Mouse (Mus musculus) liver, postnatal 0 days (tissue): Measurements from ENCODE around the gene BC030867. TPM values are rescaled to one million over a fixed set of nuclear protein-coding genes. Genes with fewer than 3 reads are reported as not detected.

Experiments
- ATAC-seq: fragments of 200-750 bp; cut with Nextera tagmentation; 2 replicates; pipeline ENCODE4 v1.8.0; 2017; ENCODE audit warnings: mild to moderate bottlenecking, moderate library complexity
- DNase-seq: peaks from one replicate; pipeline ENCODE4 v3.0.0-alpha.2; 2016
- H3K27ac ChIP-seq: fragments of 300-500 bp; sonication (generic); 2 replicates; pipeline ENCODE4 v1.5.1; 2014; ENCODE audit warnings: antibody characterized with exemption, moderate library complexity, mild to moderate bottlenecking, low read depth
- H3K27me3 ChIP-seq: fragments of 300-500 bp; sonication (generic); 2 replicates; pipeline ENCODE4 v1.6.1; 2014; ENCODE audit warnings: low read length, control low read depth, mixed read lengths; ENCODE audit not compliant: insufficient read depth
- H3K36me3 ChIP-seq: fragments of 300-500 bp; sonication (generic); replicated peaks from 2 replicates; pipeline ENCODE4 v1.6.1; 2014; ENCODE audit warnings: mild to moderate bottlenecking, control low read depth, low read length, moderate library complexity, mixed read lengths; ENCODE audit not compliant: insufficient read depth
- H3K4me1 ChIP-seq: fragments of 300-500 bp; sonication (generic); 2 replicates; pipeline ENCODE4 v1.6.1; 2014; ENCODE audit warnings: antibody characterized with exemption, mild to moderate bottlenecking, control low read depth; ENCODE audit not compliant: insufficient read depth
- H3K4me2 ChIP-seq: fragments of 300-500 bp; sonication (generic); 2 replicates; pipeline ENCODE4 v1.6.1; 2014; ENCODE audit warnings: low read depth, mild to moderate bottlenecking, low read length, moderate library complexity, mixed read lengths
- H3K4me3 ChIP-seq: fragments of 300-500 bp; sonication (generic); 2 replicates; pipeline ENCODE4 v1.5.1; 2014; ENCODE audit warnings: low read depth, low read length
- H3K9ac ChIP-seq: fragments of 300-500 bp; sonication (generic); replicated peaks from 2 replicates; pipeline ENCODE4 v1.6.1; 2014; ENCODE audit warnings: mild to moderate bottlenecking, moderate library complexity
- H3K9me3 ChIP-seq: fragments of 300-500 bp; sonication (generic); 2 replicates; pipeline ENCODE4 v1.6.1; 2016; ENCODE audit warnings: mild to moderate bottlenecking, control low read depth, low read length, mixed read lengths
- CTCF ChIP-seq: sonication (generic); IDR thresholded peaks from 2 replicates; pipeline ENCODE4 v1.5.1; 2016; ENCODE audit warnings: antibody characterized with exemption, low read depth
- EP300 ChIP-seq: IDR thresholded peaks from 2 replicates; pipeline ENCODE4 v1.6.1; 2016; ENCODE audit warnings: antibody characterized with exemption, low read depth, mild to moderate bottlenecking
- WGBS: fragments of 180-500 bp; shearing (Covaris S2); extraction: QIAGEN DNeasy Blood & Tissue Kit; methylation state at CpG from one replicate; pipeline ENCODE4 v1.1.7; 2014; ENCODE audit not compliant: insufficient replicate concordance; 5-methylcytosine and 5-hydroxymethylcytosine counted together
- polyA plus RNA-seq: library from polyadenylated mRNA; unstranded; fragments of >200 nt; fragmentation: Nextera tagmentation; extraction: Ambion mirVana; gene quantifications from 2 replicates; pipeline ENCODE4 v1.2.1, GENCODE M21; 2015

The BC030867 gene
- polyA plus RNA-seq, 1 experiment from 2014 or later: 4.9 TPM

DNA sequence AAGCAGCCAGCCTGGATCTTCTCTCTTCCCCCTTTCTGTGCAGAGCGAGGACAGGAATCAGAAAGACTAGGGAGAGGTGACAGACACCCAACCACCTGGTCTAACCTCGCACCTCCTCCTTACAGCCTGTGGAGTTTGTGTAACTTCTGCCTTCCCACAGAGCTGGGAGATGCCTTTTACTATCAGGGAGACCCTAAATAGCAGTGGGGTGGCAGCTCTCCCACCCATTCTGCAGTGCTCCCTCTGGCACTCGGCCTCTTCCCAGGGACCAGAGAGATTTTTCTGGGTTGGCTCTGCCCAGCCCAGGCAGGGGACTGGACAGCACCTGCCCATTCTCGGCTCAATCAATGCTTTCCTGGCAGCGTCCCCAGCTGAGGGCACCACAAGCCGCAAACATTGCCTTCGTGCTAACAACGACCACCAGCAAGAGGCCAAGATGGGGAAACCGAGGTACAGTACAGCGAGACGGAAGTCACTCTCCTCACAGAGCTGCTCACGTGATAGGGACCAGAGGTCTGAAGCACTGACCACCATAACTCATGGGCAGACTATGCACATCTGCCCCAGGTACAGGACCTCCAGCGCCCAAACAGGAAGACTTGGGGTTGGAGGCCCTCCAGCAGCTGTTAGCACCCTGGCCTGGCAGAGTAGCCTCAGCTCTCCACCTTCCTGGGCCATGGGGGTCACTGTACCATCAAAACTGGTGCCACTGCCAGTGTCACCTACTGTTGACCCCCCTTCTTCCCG is 29.3 kb upstream of the BC030867 start:
- TF ChIP-seq CTCF (no peak), EP300 (no peak)
- Histone ChIP-seq H3K4me2 (peak overlapping the region; percentile 80), H3K27me3 (no peaks in the 10 kb centered on the region), H3K4me3 (peak overlapping the region; percentile 62; the same call in 1 of the 2 replicates), H3K9me3 (no peaks in the 10 kb centered on the region), H3K9ac (peak overlapping the region; percentile 77), H3K27ac (peak overlapping the region; percentile 87), H3K4me1 (peaks cover 66% of the 10 kb centered on the region), H3K36me3 (no peaks in the 10 kb centered on the region)
- DNase-seq: peak; percentile 56
- ATAC-seq: no peak
- 45% methylated on average over 14 of the region's 14 CpGs for WGBS

DNA sequence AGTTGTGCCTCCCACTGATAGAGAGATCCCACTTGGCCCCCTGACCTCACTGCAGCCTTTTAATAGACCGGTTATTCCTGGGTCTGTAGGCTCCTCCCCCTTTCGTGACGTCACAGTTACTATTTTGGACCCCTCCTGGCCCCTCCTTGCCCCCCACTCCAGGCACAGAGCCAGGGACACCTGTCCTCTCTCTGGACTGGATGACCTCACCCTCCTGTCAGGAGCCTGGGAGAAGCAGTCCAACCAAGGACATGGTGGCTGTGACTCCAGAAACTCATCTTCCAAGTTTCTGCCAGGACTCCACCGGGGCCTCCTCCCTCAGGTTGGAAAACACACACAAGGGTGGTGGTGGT is 28.7 kb upstream of the BC030867 start:
- DNase-seq (peak; percentile 46), ATAC-seq (no peak)
- no peak overlapping the region for H3K4me3 ChIP-seq
- no peak overlapping the region for H3K9ac ChIP-seq
- H3K9me3 ChIP-seq: no peaks in the 10 kb centered on the region
- H3K4me1 ChIP-seq: peaks cover 66% of the 10 kb centered on the region
- H3K27ac ChIP-seq: 0 out of 2 replicates have a peak overlapping the region, but pooled peaks have one; percentile 87
- no peaks in the 10 kb centered on the region for H3K36me3 ChIP-seq
- no peak for TF ChIP-seq CTCF
- no peak for TF ChIP-seq EP300
- no peaks in the 10 kb centered on the region for H3K27me3 ChIP-seq
- H3K4me2 ChIP-seq: peak overlapping the region; percentile 80; the same call in 1 of the 2 replicates
- 46% methylated on average over 4 of the region's 4 CpGs for WGBS

DNA sequence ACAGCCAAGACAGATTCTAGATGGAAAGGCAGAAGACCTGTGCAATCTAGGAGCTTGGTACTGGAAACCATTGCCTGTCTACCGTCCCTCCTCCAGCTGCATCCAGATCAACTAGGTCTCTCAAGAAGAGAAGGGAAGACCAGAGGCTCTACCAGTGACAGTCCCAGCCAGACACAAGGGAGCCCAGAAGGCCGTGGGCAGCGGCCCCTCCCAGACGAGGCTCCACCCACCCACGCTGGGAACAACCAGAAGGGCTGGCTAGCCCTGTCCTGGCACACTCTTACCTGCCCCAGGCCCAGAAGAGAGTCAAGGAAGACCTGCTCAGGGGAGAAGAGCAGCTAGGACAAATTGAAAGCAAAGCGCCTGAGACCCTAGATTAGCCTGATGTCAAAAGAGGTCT is 28.2 kb upstream of the BC030867 start:
- H3K27ac ChIP-seq: 0 out of 2 replicates have a peak overlapping the region, but pooled peaks have one; percentile 87
- H3K4me1 ChIP-seq: peaks cover 64% of the 10 kb centered on the region
- no peaks in the 10 kb centered on the region for H3K9me3 ChIP-seq
- peak; percentile 41 for DNase-seq
- ATAC-seq: no peak
- H3K36me3 ChIP-seq: no peaks in the 10 kb centered on the region
- no peak overlapping the region for H3K4me2 ChIP-seq
- WGBS: 42% methylated on average over 6 of the region's 6 CpGs
- no peak overlapping the region for H3K9ac ChIP-seq
- TF ChIP-seq CTCF: no peak
- no peak for TF ChIP-seq EP300
- H3K27me3 ChIP-seq: no peaks in the 10 kb centered on the region
- H3K4me3 ChIP-seq: no peak overlapping the region

DNA sequence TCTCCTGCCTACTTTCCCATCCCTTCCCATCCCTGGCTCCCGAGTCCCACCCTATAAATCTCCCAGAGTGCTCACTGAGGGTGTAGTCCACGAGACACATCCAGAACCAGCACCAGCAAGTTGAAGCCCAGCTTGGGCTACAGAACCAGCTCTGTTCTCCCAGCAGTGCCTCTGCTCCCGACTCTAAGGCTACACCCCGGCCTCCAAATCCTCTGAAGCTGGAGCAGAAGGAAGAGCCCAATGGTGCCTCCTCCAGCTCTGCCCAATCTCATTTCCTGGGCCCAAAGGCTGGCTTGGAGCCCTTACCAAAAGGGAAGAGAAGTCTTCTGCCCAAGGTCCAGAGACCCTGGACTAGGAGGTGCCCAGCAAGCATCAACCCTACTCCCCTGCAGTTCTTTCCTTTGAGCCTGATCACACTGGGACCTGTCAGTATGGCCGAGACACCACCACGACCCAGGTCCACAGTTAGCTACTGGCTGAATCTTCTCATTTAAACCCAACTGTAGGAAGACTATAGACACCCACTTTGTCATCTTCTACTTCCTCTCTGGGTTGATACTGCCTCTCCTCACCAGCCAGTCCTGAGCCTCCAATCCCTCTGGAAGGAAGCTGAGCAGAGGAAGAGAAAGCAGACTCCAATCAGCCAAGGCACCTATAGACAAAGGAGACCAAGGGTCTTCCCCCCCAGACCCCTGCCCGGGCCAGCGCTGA is 27.3 kb upstream of the BC030867 start:
- no peaks in the 10 kb centered on the region for H3K36me3 ChIP-seq
- peaks cover 54% of the 10 kb centered on the region for H3K4me1 ChIP-seq
- no peak for ATAC-seq
- WGBS: 72% methylated on average over 8 of the region's 8 CpGs
- H3K27ac ChIP-seq: no peak overlapping the region
- 0 out of 2 replicates have a peak overlapping the region, but pooled peaks have one; percentile 5 for H3K9ac ChIP-seq
- DNase-seq: no peak
- no peak overlapping the region for H3K4me2 ChIP-seq
- no peaks in the 10 kb centered on the region for H3K9me3 ChIP-seq
- no peaks in the 10 kb centered on the region for H3K27me3 ChIP-seq
- H3K4me3 ChIP-seq: no peak overlapping the region
- TF ChIP-seq CTCF: no peak
- TF ChIP-seq EP300: no peak

DNA sequence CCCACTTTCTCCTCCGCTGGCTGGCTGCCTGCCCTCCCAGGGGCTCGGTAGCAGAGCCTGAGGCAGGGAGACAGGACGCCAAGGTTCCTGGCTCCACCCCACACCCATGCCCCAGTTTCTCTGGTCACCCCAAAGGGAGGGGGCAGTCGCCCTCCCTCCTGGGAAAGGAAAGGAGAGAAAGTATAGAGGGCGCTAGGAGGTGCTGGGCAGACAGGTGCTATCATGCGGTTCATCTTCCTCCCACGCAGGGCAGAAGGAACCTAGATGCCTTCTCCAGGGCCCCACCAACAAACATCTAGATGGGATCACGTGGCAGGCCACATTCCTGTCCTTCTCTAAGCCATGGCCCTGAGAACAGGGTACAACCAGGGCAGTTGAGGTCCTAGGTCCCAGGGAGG is 26.7 kb upstream of the BC030867 start:
- no peak overlapping the region for H3K27ac ChIP-seq
- peaks cover 54% of the 10 kb centered on the region for H3K4me1 ChIP-seq
- H3K4me3 ChIP-seq: no peak overlapping the region
- 0 out of 2 replicates have a peak overlapping the region, but pooled peaks have one; percentile 5 for H3K9ac ChIP-seq
- TF ChIP-seq CTCF (no peak), EP300 (no peak)
- no peaks in the 10 kb centered on the region for H3K27me3 ChIP-seq
- no peaks in the 10 kb centered on the region for H3K36me3 ChIP-seq
- H3K9me3 ChIP-seq: no peaks in the 10 kb centered on the region
- ATAC-seq (no peak), DNase-seq (no peak)
- no peak overlapping the region for H3K4me2 ChIP-seq
- WGBS: 53% methylated on average over 7 of the region's 8 CpGs

DNA sequence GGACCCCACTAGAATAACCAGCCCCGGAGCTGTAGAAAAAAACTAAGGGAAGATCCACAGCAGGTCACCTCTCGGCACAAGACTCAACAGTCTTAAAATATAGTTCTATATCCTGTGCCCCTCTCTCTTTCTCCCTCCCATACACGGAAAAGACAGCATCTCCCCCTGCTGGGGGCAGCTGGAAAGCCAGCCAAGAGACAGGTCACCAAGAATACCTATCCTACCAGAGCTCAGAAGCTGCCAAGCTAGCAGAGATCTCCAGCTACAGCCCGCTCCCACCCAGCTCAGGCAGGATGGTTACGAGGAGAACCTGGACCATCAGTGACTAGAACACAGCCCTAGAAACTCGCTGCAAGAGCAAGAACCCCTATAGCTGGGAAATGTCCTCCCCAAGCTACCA is 25.5 kb upstream of the BC030867 start:
- H3K9me3 ChIP-seq: no peaks in the 10 kb centered on the region
- ATAC-seq (no peak), DNase-seq (peak; percentile 80)
- no peak overlapping the region for H3K4me3 ChIP-seq
- no peaks in the 10 kb centered on the region; the same call in 1 of the 2 replicates for H3K27me3 ChIP-seq
- no peak overlapping the region for H3K4me2 ChIP-seq
- no peaks in the 10 kb centered on the region for H3K36me3 ChIP-seq
- WGBS: 34% methylated on average over 6 of the region's 6 CpGs
- no peak overlapping the region for H3K27ac ChIP-seq
- no peak overlapping the region for H3K9ac ChIP-seq
- peak; percentile 75 for TF ChIP-seq CTCF
- no peak for TF ChIP-seq EP300
- peaks cover 49% of the 10 kb centered on the region for H3K4me1 ChIP-seq
